Mouse (Mus musculus): Measurements from ENCODE around the gene Rhobtb3. TPM values are rescaled to one million over a fixed set of nuclear protein-coding genes. Genes with fewer than 3 reads are reported as not detected.

The Rhobtb3 gene
- total RNA-seq, 2 experiments from 2014 or later: 40.1 to 43.0 TPM

Other genes starting within 250 kb of the Rhobtb3 start
- 10 to 100 TPM; 21.2 to 22.8 TPM for gene Ell2, start 237.2 kb downstream of the Rhobtb3 start, total RNA-seq (2021)
- 10 to 100 TPM; 32.5 to 32.7 TPM for gene Glrx, start 104.1 kb downstream of the Rhobtb3 start, total RNA-seq (2021)
- under 1 TPM in 1 of 2 experiments, not detected in 1; 0.56 TPM for gene Spata9, start 23.2 kb upstream of the Rhobtb3 start, total RNA-seq (2021)
- 10 to 100 TPM; 10.1 to 13.3 TPM for gene Rfesd, start 74.8 kb upstream of the Rhobtb3 start, total RNA-seq (2021)
- gene Gpr150, start 113.1 kb upstream of the Rhobtb3 start, total RNA-seq (2021): not detected
- gene Arsk, start 154.7 kb upstream of the Rhobtb3 start, total RNA-seq (2021): 1 to 10 TPM; 5.4 to 6.9 TPM
- 10 to 100 TPM; 17.5 to 19.4 TPM for gene Ttc37, start 154.8 kb upstream of the Rhobtb3 start, total RNA-seq (2021)